Mouse (Mus musculus) erythroid progenitor cell, adult 5-6 weeks (primary cell): ENCODE measurements at regions not wholly inside any gene's neighbourhood (a gene's known extent, or its start where the extent isn't known, plus 50 kb on each side); places are given as distances from the start of the nearest gene placed in this dataset.
"Not testable (repeated sequence)": the region's sequence is repeated elsewhere in the genome, so short reads cannot be mapped to it uniquely, and the experiment has no call there.

Source experiments
- ATAC-seq: replicated peaks from 2 replicates; pipeline ENCODE4 v1.8.0; 2016; ENCODE audit warnings: moderate number of reproducible peaks, mild to moderate bottlenecking, moderate TSS enrichment, inconsistent platforms; ENCODE audit not compliant: poor library complexity, low FRiP score, severe bottlenecking

- no peak for ATAC-seq
Observed at GRCm38 (mm10) chr4:105844675-105845466, 55.2 kb downstream of the Gm12728 start.

GRCm38 (mm10) chr4:105845998-105846989 lies 56.6 kb downstream of the Gm12728 start:
- not testable (repeated sequence) for ATAC-seq

- ATAC-seq = no peak
Observed at GRCm38 (mm10) chr4:105853086-105853485, 63.4 kb downstream of the Gm12728 start.

GRCm38 (mm10) chr4:105859052-105859864 lies 69.6 kb downstream of the Gm12728 start:
- ATAC-seq = no peak

- ATAC-seq = no peak
Observed at GRCm38 (mm10) chr4:105860930-105861653, 71.4 kb downstream of the Gm12728 start.

GRCm38 (mm10) chr4:105861654-105862037 lies 72.0 kb downstream of the Gm12728 start:
- no peak for ATAC-seq

GRCm38 (mm10) chr4:105870512-105870911 lies 80.8 kb downstream of the Gm12728 start:
- no peak for ATAC-seq

- no peak for ATAC-seq
Observed at GRCm38 (mm10) chr4:105877246-105877645, 87.6 kb downstream of the Gm12728 start.

- no peak for ATAC-seq
Observed at GRCm38 (mm10) chr4:105879891-105880290, 90.2 kb downstream of the Gm12728 start.

GRCm38 (mm10) chr4:105884791-105885190 lies 95.1 kb downstream of the Gm12728 start:
- ATAC-seq = no peak

GRCm38 (mm10) chr4:105891438-105891837 lies 101.8 kb downstream of the Gm12728 start:
- ATAC-seq = no peak

GRCm38 (mm10) chr4:105892065-105892464 lies 102.4 kb downstream of the Gm12728 start:
- ATAC-seq = no peak

GRCm38 (mm10) chr4:105895116-105895515 lies 105.4 kb downstream of the Gm12728 start:
- no peak for ATAC-seq

- no peak for ATAC-seq
Observed at GRCm38 (mm10) chr4:105898054-105898847, 108.6 kb downstream of the Gm12728 start.

- no peak for ATAC-seq
Observed at GRCm38 (mm10) chr4:105904896-105905295, 115.2 kb downstream of the Gm12728 start.

- no peak for ATAC-seq
Observed at GRCm38 (mm10) chr4:105906411-105906810, 116.7 kb downstream of the Gm12728 start.

GRCm38 (mm10) chr4:105907611-105908010 lies 117.9 kb downstream of the Gm12728 start:
- ATAC-seq = no peak

- ATAC-seq = no peak
Observed at GRCm38 (mm10) chr4:105908281-105908680, 118.6 kb downstream of the Gm12728 start.
